Comparison of ENCODE assay signal across 8 mouse cellular contexts in the genomic region with DNA sequence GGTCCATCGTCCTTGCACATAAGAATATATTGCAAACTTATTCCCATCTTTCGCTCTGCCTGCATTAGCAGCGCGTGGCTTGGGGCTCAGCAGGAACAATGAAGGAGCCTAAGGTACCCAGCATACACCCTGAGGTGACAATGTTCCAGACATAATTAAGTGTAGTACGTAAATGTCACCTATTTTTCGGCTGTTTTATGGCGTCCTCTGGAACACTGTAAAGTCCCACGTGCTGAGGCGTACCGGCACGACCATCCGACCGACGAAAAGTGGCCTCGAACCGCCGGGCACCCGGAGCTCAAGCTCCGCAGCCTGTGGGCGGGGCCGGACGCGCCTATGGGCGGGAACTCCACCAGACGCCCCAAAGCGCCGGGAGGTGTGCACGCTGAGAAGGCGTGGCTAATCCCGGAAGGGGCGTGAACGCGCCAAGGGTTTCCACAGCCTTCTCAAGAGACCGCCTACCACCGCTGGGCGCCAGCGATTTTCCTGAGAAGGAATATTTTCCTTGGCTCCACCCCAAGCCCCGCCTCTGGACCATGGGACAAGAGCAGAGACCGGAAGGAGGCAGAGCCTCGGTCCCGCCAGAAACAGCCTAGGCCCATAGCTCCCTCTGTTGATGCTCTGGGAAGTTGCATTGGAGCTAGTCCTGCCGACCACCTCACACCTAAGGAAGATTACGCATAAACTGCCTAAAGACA. TPM values are rescaled to one million over a fixed set of nuclear protein-coding genes. Genes with fewer than 3 reads are reported as not detected.
DNase-seq lines count a peak whose midpoint lies in the region; ATAC-seq and TF ChIP-seq lines count a peak whose summit lies in the region.

A gene (minus strand): TSS at position 316 of the 698 bp plus-strand sequence.

- peak within 1 kb of the TSS; percentile 40 for H3K9ac ChIP-seq in hindbrain, postnatal 0 days (replicated peaks; ENCODE audit: low read length)

- 1% methylated on average over 43 of the region's 43 CpGs for WGBS in hindbrain, postnatal 0 days

- H3K9me3 ChIP-seq in hindbrain, postnatal 0 days (ENCODE audit: low read length): no peaks in the 10 kb centered on the region

- 0 out of 2 replicates have a peak, but pooled peaks cover 5% of the 10 kb centered on the region for H3K4me1 ChIP-seq in hindbrain, postnatal 0 days (ENCODE audit: insufficient read depth, low read length)

- H3K4me3 ChIP-seq in gastrocnemius, adult 2 months: peak within 1 kb of the TSS; percentile 67
- H3K4me3 ChIP-seq in hindbrain, postnatal 0 days (ENCODE audit: low read length): peak within 1 kb of the TSS; percentile 53
- H3K4me3 ChIP-seq in left cerebral cortex, adult 2 months: peak within 1 kb of the TSS; percentile 55

- ATAC-seq in common myeloid progenitor, adult 5-6 weeks (replicated peaks; ENCODE audit: low read depth, poor library complexity, severe bottlenecking): peak; percentile 93
- peak; percentile 98 for ATAC-seq in hindbrain, postnatal 0 days
- ATAC-seq in megakaryocyte, adult 5-6 weeks (ENCODE audit: poor library complexity, severe bottlenecking): peak; percentile 98

- DNase-seq in ZHBTc4 (ENCODE audit: low read depth, low spot score): peak; percentile 100
- peak; percentile 100 for DNase-seq in gastrocnemius, adult 2 months
- peak; percentile 100 for DNase-seq in hindbrain, postnatal 0 days (ENCODE audit: low spot score)
- DNase-seq in left cerebral cortex, adult 2 months (ENCODE audit: extremely low spot score in 1 of 2, low spot score in 2 of 2): peak; percentile 99
- DNase-seq in right cerebral cortex, adult 2 months (ENCODE audit: low spot score in 2 of 2): peak; percentile 99 to 100
- peak; percentile 100 for DNase-seq in urinary bladder, postnatal 14 days (ENCODE audit: low spot score)

- peak within 1 kb of the TSS; percentile 84 for H3K27ac ChIP-seq in gastrocnemius, adult 2 months
- peak within 1 kb of the TSS; percentile 48; the same call in 1 of the 2 replicates for H3K27ac ChIP-seq in hindbrain, postnatal 0 days
- H3K27ac ChIP-seq in left cerebral cortex, adult 2 months: peak within 1 kb of the TSS; percentile 69; the same call in 1 of the 2 replicates

- TF ChIP-seq CTCF in gastrocnemius, adult 2 months (IDR thresholded peaks at IDR 0.05): no peak; the same call in 1 of the 2 replicates
- peak; percentile 94 for TF ChIP-seq CTCF in hindbrain, postnatal 0 days (IDR thresholded peaks at IDR 0.05; ENCODE audit: low read depth)
- peak; percentile 91 for TF ChIP-seq CTCF in left cerebral cortex, adult 2 months (IDR thresholded peaks at IDR 0.05)

- peak within 1 kb of the TSS; percentile 54 for H3K4me2 ChIP-seq in hindbrain, postnatal 0 days (ENCODE audit: low read depth, low read length)

- intact Hi-C loops in gastrocnemius, adult 2 months (cut with DNase I): loop anchor here (1.0 to 5.0 kb wide), 3 partner anchors 52 to 225 kb away; a partner anchor contains a TSS
- intact Hi-C loops in left cerebral cortex, adult 2 months (cut with DNase I): loop anchor here (1.0 to 5.0 kb wide), 3 partner anchors 52 to 225 kb away; no protein-coding TSS in a partner anchor

- no peaks in the 10 kb centered on the region for H3K27me3 ChIP-seq in hindbrain, postnatal 0 days (ENCODE audit: insufficient read depth, low read length)

- H3K36me3 ChIP-seq in hindbrain, postnatal 0 days (ENCODE audit: insufficient read depth, low read length): peaks cover 9% of the 10 kb centered on the region; the same call in 1 of the 2 replicates

RNA-seq across cellular contexts. Expression of the gene that starts here (rescaled TPM):
- 14.1 and 23.1 TPM in 2 replicates for total RNA-seq in common myeloid progenitor, adult 5-6 weeks (2017)
- total RNA-seq in gastrocnemius, adult 2 months (2021): 1,000 to 10,000 TPM; 1,026 to 1,225 TPM
- 28.3 and 50.6 TPM in 2 replicates for total RNA-seq in hindbrain, postnatal 0 days (2014; rRNA removed)
- 8.7 and 10.6 TPM in 2 replicates for polyA plus RNA-seq in hindbrain, postnatal 0 days (2015; fragmentation: Nextera tagmentation; extraction: Ambion mirVana)
- 1 to 10 TPM; 5.1 to 5.9 TPM for total RNA-seq in left cerebral cortex, adult 2 months (2021)
- total RNA-seq in megakaryocyte, adult 5-6 weeks (2015): 2.9 and 3.1 TPM in 2 replicates
- total RNA-seq in megakaryocyte, adult 5-6 weeks (2017): 1.8 and 10.9 TPM in 2 replicates

Comparison
In these comparisons a context has a peak if more than half of its experiments do, and no peak if none do; other contexts are left out.
1. Peak in every context shown above with its lines: DNase-seq, ATAC-seq, H3K4me3 ChIP-seq and H3K27ac ChIP-seq.
2. RNA of the gene that starts here (total RNA-seq): 1,026 to 1,225 TPM in gastrocnemius, adult 2 months; 28.3 to 50.6 TPM in hindbrain, postnatal 0 days, 14.1 to 23.1 TPM in common myeloid progenitor, adult 5-6 weeks, 5.1 to 5.9 TPM in left cerebral cortex, adult 2 months and 1.8 to 10.9 TPM in megakaryocyte, adult 5-6 weeks; every median in the first group is over 10 times any median in the second.